Mouse (Mus musculus) liver, postnatal 0 days (tissue): ENCODE measurements around the gene Tekt1.

ENCODE experiments used
- CTCF ChIP-seq: sonication (generic); IDR thresholded peaks from 2 replicates; pipeline ENCODE4 v1.5.1; 2016; ENCODE audit warnings: antibody characterized with exemption, low read depth
- EP300 ChIP-seq: IDR thresholded peaks from 2 replicates; pipeline ENCODE4 v1.6.1; 2016; ENCODE audit warnings: antibody characterized with exemption, low read depth, mild to moderate bottlenecking

GRCm38 (mm10) chr11:72302230-72302629 is 60.0 kb downstream of the Tekt1 start:
- no peak for TF ChIP-seq CTCF
- TF ChIP-seq EP300: no peak
